Mouse (Mus musculus) E14TG2a.4 (cell line): ENCODE results near the gene Acot7.
A peak's percentile ranks its signal among the peaks of the same experiment; 100 is the strongest.

Experiments
- H3K27me3 ChIP-seq: 2 replicates; pipeline ENCODE4 v1.6.1; 2014; ENCODE audit warnings: low read length, control low read depth; ENCODE audit not compliant: insufficient read depth
- H3K36me3 ChIP-seq: 2 replicates; pipeline ENCODE4 v1.6.1; 2014; ENCODE audit warnings: low read length, control low read depth; ENCODE audit not compliant: insufficient read depth
- H3K4me1 ChIP-seq: replicated peaks from 2 replicates; pipeline ENCODE4 v1.6.1; 2014; ENCODE audit warnings: low read depth, low read length, control low read depth
- H3K4me3 ChIP-seq: replicated peaks from 2 replicates; pipeline ENCODE4 v1.5.1; 2014; ENCODE audit warnings: mild to moderate bottlenecking, low read length
- H3K9me3 ChIP-seq: 2 replicates; pipeline ENCODE4 v1.6.1; 2014; ENCODE audit warnings: low read length, control low read depth
- CTCF ChIP-seq: conservative IDR thresholded peaks from 2 replicates; pipeline ENCODE4 v1.5.1; 2014; ENCODE audit warnings: low read length
- NANOG ChIP-seq: IDR thresholded peaks from 2 replicates; pipeline ENCODE4 v1.6.1; 2014; ENCODE audit warnings: borderline replicate concordance, low read length, mixed read lengths
- POU5F1 ChIP-seq: IDR thresholded peaks from 2 replicates; pipeline ENCODE4 v1.6.1; 2014; ENCODE audit warnings: low read length, borderline replicate concordance

The Acot7 gene

GRCm38 (mm10) chr4:152296371-152296770 is 118.4 kb downstream of the Acot7 start:
- Histone ChIP-seq H3K4me1 (peaks cover 72% of the 10 kb centered on the region), H3K9me3 (no peaks in the 10 kb centered on the region), H3K36me3 (peaks cover 27% of the 10 kb centered on the region), H3K27me3 (0 out of 2 replicates have a peak, but pooled peaks cover 10% of the 10 kb centered on the region), H3K4me3 (peak overlapping the region; percentile 82)
- no peak for TF ChIP-seq POU5F1
- no peak for TF ChIP-seq NANOG
- no peak for TF ChIP-seq CTCF

GRCm38 (mm10) chr4:152296874-152297861 is 119.2 kb downstream of the Acot7 start, which contains the start of gene Icmt:
TSS of gene Icmt (plus strand) at chr4:152297227.
- peaks cover 35% of the 10 kb centered on the region for H3K36me3 ChIP-seq
- peak within 1 kb of the TSS; percentile 95 for H3K4me3 ChIP-seq
- H3K27me3 ChIP-seq, result 0 out of 2 replicates have a peak, but pooled peaks cover 6% of the 10 kb centered on the region
- no peak for TF ChIP-seq POU5F1
- TF ChIP-seq NANOG, result no peak
- TF ChIP-seq CTCF, result no peak
- no peaks in the 10 kb centered on the region for H3K9me3 ChIP-seq
- H3K4me1 ChIP-seq, result peaks cover 72% of the 10 kb centered on the region

- Histone ChIP-seq H3K4me3 (peak overlapping the region; percentile 95; the same call in 1 of the 2 replicates), H3K36me3 (peaks cover 51% of the 10 kb centered on the region), H3K27me3 (no peaks in the 10 kb centered on the region), H3K9me3 (no peaks in the 10 kb centered on the region), H3K4me1 (peaks cover 64% of the 10 kb centered on the region)
- TF ChIP-seq POU5F1 (no peak), NANOG (no peak), CTCF (no peak)
Observed at GRCm38 (mm10) chr4:152298836-152299235, 120.9 kb downstream of the Acot7 start.

- TF ChIP-seq NANOG (no peak), POU5F1 (no peak), CTCF (no peak)
Observed at GRCm38 (mm10) chr4:152300375-152300774, 122.4 kb downstream of the Acot7 start.

GRCm38 (mm10) chr4:152302012-152302411 is 124.1 kb downstream of the Acot7 start:
- Histone ChIP-seq H3K36me3 (peaks cover 70% of the 10 kb centered on the region), H3K4me3 (no peak overlapping the region), H3K27me3 (no peaks in the 10 kb centered on the region), H3K9me3 (no peaks in the 10 kb centered on the region), H3K4me1 (peaks cover 66% of the 10 kb centered on the region)
- no peak for TF ChIP-seq NANOG
- TF ChIP-seq POU5F1, result no peak
- no peak for TF ChIP-seq CTCF

More at GRCm38 (mm10) chr4:152300375-152300774, 122.4 kb downstream of the Acot7 start:
- Histone ChIP-seq H3K27me3 (no peaks in the 10 kb centered on the region), H3K4me1 (peaks cover 66% of the 10 kb centered on the region), H3K4me3 (no peak overlapping the region), H3K36me3 (peaks cover 63% of the 10 kb centered on the region), H3K9me3 (no peaks in the 10 kb centered on the region)

GRCm38 (mm10) chr4:152303172-152303571 is 125.2 kb downstream of the Acot7 start:
- Histone ChIP-seq H3K36me3 (peaks cover 77% of the 10 kb centered on the region), H3K4me1 (peaks cover 67% of the 10 kb centered on the region), H3K4me3 (no peak overlapping the region), H3K9me3 (no peaks in the 10 kb centered on the region), H3K27me3 (no peaks in the 10 kb centered on the region)
- TF ChIP-seq CTCF, result no peak
- no peak for TF ChIP-seq POU5F1
- TF ChIP-seq NANOG, result no peak

GRCm38 (mm10) chr4:152304685-152305084 is 126.8 kb downstream of the Acot7 start:
- Histone ChIP-seq H3K27me3 (no peaks in the 10 kb centered on the region), H3K4me1 (peaks cover 54% of the 10 kb centered on the region), H3K9me3 (no peaks in the 10 kb centered on the region), H3K36me3 (peaks cover 70% of the 10 kb centered on the region), H3K4me3 (no peak overlapping the region)
- no peak for TF ChIP-seq NANOG
- no peak for TF ChIP-seq POU5F1
- no peak for TF ChIP-seq CTCF

GRCm38 (mm10) chr4:152305991-152306390 is 128.1 kb downstream of the Acot7 start:
- Histone ChIP-seq H3K36me3 (peaks cover 62% of the 10 kb centered on the region), H3K4me1 (peaks cover 52% of the 10 kb centered on the region)
- no peak for TF ChIP-seq NANOG
- TF ChIP-seq POU5F1, result no peak
- no peak for TF ChIP-seq CTCF

More at GRCm38 (mm10) chr4:152305991-152306390, 128.1 kb downstream of the Acot7 start:
- Histone ChIP-seq H3K4me3 (no peak overlapping the region), H3K9me3 (no peaks in the 10 kb centered on the region), H3K27me3 (no peaks in the 10 kb centered on the region)
